Mouse (Mus musculus): Measurements from ENCODE around the gene Chsy1.
"Not testable (repeated sequence)": the region's sequence is repeated elsewhere in the genome, so short reads cannot be mapped to it uniquely, and the experiment has no call there.

The Chsy1 gene

GRCm38 (mm10) chr7:66179711-66180110, 70.4 kb downstream of the Chsy1 start:
- no peak for DNase-seq

GRCm38 (mm10) chr7:66180260-66180659, 70.9 kb downstream of the Chsy1 start:
- DNase-seq, result no peak

GRCm38 (mm10) chr7:66180711-66181365, 71.5 kb downstream of the Chsy1 start:
- DNase-seq, result no peak

GRCm38 (mm10) chr7:66182075-66182715, 72.9 kb downstream of the Chsy1 start:
- DNase-seq, result no peak

- DNase-seq, result no peak
These were observed 74.1 kb downstream of the Chsy1 start for GRCm38 (mm10) chr7:66183404-66183803.

GRCm38 (mm10) chr7:66184026-66184425, 74.7 kb downstream of the Chsy1 start:
- no peak for DNase-seq

- DNase-seq, result no peak
These were observed 76.1 kb downstream of the Chsy1 start for GRCm38 (mm10) chr7:66185370-66185769.

GRCm38 (mm10) chr7:66187581-66188231, 78.4 kb downstream of the Chsy1 start:
- no peak for DNase-seq

- not testable (repeated sequence) for DNase-seq
These were observed 81.1 kb downstream of the Chsy1 start for GRCm38 (mm10) chr7:66190385-66190784.

- DNase-seq, result no peak
These were observed 85.2 kb downstream of the Chsy1 start for GRCm38 (mm10) chr7:66194511-66194910.

- no peak for DNase-seq
These were observed 86.6 kb downstream of the Chsy1 start for GRCm38 (mm10) chr7:66195881-66196280.

GRCm38 (mm10) chr7:66196609-66197445, 87.5 kb downstream of the Chsy1 start:
- DNase-seq, result no peak

GRCm38 (mm10) chr7:66198416-66198815, 89.1 kb downstream of the Chsy1 start:
- DNase-seq, result no peak

- DNase-seq, result no peak
These were observed 90.1 kb downstream of the Chsy1 start for GRCm38 (mm10) chr7:66199391-66199831.

GRCm38 (mm10) chr7:66200383-66200782, 91.1 kb downstream of the Chsy1 start:
- no peak for DNase-seq

- DNase-seq, result no peak
These were observed 91.6 kb downstream of the Chsy1 start for GRCm38 (mm10) chr7:66200791-66201450.

- no peak for DNase-seq
These were observed 92.3 kb downstream of the Chsy1 start for GRCm38 (mm10) chr7:66201657-66202056.

GRCm38 (mm10) chr7:66209920-66210319, 100.6 kb downstream of the Chsy1 start:
- no peak for DNase-seq

GRCm38 (mm10) chr7:66212887-66213286, 103.6 kb downstream of the Chsy1 start:
- DNase-seq, result no peak

GRCm38 (mm10) chr7:66214477-66214876, 105.2 kb downstream of the Chsy1 start:
- no peak for DNase-seq

GRCm38 (mm10) chr7:66215911-66216310, 106.6 kb downstream of the Chsy1 start:
- DNase-seq, result no peak

- DNase-seq, result no peak
These were observed 107.7 kb downstream of the Chsy1 start for GRCm38 (mm10) chr7:66217011-66217410.

Data from cerebellum, adult 8-10 months (tissue).